Mouse (Mus musculus) limb, embryonic 10.5 days (tissue): ENCODE data around the gene Olfr553. TPM values are rescaled to one million over a fixed set of nuclear protein-coding genes. Genes with fewer than 3 reads are reported as not detected.
A peak's percentile ranks its signal among the peaks of the same experiment; 100 is the strongest.
"Not testable (repeated sequence)": the region's sequence is repeated elsewhere in the genome, so short reads cannot be mapped to it uniquely, and the experiment has no call there.

ENCODE experiments used
- DNase-seq: peaks from one replicate; pipeline ENCODE4 v3.0.0-alpha.2; 2017; ENCODE audit warnings: low spot score
- H3K27ac ChIP-seq: fragments of 300-500 bp; sonication (generic); 2 replicates; pipeline ENCODE4 v1.5.1; 2016; ENCODE audit warnings: mild to moderate bottlenecking
- H3K27me3 ChIP-seq: fragments of 300-500 bp; sonication (generic); 2 replicates; pipeline ENCODE4 v1.6.1; 2016; ENCODE audit warnings: low read depth, mild to moderate bottlenecking; ENCODE audit not compliant: poor library complexity, severe bottlenecking
- H3K36me3 ChIP-seq: fragments of 300-500 bp; sonication (generic); 2 replicates; pipeline ENCODE4 v1.6.1; 2016; ENCODE audit warnings: mild to moderate bottlenecking, moderate library complexity
- H3K4me1 ChIP-seq: fragments of 300-500 bp; sonication (generic); 2 replicates; pipeline ENCODE4 v1.6.1; 2016
- H3K4me3 ChIP-seq: fragments of 300-500 bp; sonication (generic); 2 replicates; pipeline ENCODE4 v1.5.1; 2016; ENCODE audit warnings: mild to moderate bottlenecking, moderate library complexity
- H3K9me3 ChIP-seq: fragments of 300-500 bp; sonication (generic); replicated peaks from 2 replicates; pipeline ENCODE4 v1.6.1; 2016; ENCODE audit warnings: mild to moderate bottlenecking
- WGBS: fragments of 180-500 bp; shearing (Covaris S2); methylation state at CpG from one replicate; pipeline ENCODE4 v1.1.7; 2016; 5-methylcytosine and 5-hydroxymethylcytosine counted together
- polyA plus RNA-seq: library from polyadenylated mRNA; unstranded; fragments of >200 nt; fragmentation: Nextera tagmentation; extraction: Ambion mirVana; gene quantifications from 2 replicates; pipeline ENCODE4 v1.2.1, GENCODE M21; 2016

The Olfr553 gene
- polyA plus RNA-seq = not detected in 2 replicates

DNA sequence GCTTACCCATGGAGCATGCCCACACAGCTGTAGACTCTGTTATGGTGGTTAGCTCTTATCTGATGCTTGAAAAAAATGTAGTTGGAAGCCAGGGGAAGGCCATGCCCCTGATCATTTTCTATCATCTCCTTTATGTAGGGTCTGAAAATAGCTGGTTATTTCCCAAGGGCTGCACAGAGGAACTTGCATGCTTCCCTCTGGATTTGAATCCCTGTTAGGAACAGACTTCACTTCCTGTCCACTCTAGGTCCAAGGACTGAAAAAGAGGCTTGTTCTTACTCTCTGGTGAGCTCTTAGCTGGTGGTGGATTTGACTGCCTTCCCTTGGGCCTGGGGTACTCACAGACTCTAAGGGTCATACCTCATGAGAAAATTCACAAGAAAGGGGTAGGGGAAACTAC, at the start of gene Olfr553:
Gene Olfr553, minus strand, starts transcription at position 101 of the 400 bp plus-strand sequence.
- Histone ChIP-seq H3K36me3 (no peaks in the 10 kb centered on the region), H3K9me3 (no peaks in the 10 kb centered on the region), H3K4me1 (no peaks in the 10 kb centered on the region), H3K4me3 (no peak within 1 kb of the TSS), H3K27me3 (no peaks in the 10 kb centered on the region), H3K27ac (no peak within 1 kb of the TSS)
- no peak for DNase-seq

DNA sequence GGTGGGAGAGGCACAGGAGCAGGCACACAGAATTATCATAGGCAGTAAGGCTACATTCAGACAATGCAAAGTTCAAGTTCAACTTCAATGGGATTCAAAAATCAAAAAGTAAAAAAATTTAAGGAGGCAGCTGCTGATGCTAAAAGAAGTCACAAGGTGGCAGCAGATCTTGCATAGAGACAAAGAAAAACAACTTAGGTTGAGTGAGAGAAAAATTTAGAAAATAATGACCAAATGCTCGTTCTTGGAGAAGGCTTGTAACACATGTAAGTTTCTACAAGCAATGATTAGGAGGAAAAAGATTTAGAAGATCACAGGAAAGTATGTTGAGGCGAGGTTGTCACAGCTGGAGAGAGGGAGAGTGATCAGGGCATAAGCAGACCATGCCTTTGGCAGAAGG, 47.4 kb upstream of the Olfr553 start:
- Histone ChIP-seq H3K9me3 (no peaks in the 10 kb centered on the region), H3K4me1 (no peaks in the 10 kb centered on the region), H3K36me3 (no peaks in the 10 kb centered on the region), H3K27me3 (no peaks in the 10 kb centered on the region), H3K27ac (no peak overlapping the region), H3K4me3 (no peak overlapping the region)
- WGBS = 41% methylated on average over 2 of the region's 2 CpGs
- DNase-seq = no peak

DNA sequence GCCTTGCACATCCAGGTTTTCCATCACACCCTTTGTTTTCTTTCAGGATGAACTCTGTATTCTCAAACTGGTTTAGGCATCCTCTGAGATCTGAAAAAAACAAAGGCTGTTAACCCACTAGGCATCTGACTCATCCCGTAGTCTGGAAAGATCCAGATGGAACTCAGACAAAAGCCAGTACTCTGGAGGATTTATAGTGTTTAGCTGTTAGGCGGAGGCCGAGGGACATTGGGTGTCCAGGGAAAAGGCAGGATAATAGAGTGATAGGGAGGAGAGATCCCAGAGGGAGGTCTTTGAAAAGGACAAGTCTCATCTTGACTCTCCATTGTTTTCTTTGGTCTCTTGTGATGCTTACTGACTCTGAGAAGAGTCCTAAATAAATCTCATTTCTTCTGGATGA, 46.6 kb upstream of the Olfr553 start, which contains the start of gene Olfr556:
Gene Olfr556, plus strand, starts transcription at position 301 of the 400 bp plus-strand sequence.
- H3K27ac ChIP-seq = no peak within 1 kb of the TSS
- WGBS = 56% methylated on average over 3 of the region's 3 CpGs

DNA sequence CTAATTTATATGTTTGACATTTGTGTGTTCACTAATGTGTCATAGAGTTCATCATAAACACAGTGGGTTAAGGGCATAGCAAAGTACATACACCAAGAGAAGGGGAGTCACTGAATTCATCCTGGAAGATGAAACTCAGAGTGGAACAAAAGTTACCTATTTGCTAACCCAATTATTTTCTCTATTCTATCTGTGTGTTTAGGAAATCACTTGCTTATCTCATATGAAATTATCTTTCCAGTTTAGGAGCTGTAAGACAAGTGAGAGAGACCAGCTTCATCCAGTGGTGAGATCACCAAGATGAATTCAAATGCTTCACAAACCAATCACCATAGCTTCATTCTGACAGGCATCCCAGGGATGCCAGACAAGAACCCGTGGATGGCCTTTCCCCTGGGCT, 40.5 kb upstream of the Olfr553 start, which contains the start of gene Olfr555:
Gene Olfr555, plus strand, starts transcription at position 301 of the 400 bp plus-strand sequence.
- H3K4me3 ChIP-seq = no peak within 1 kb of the TSS
- H3K27ac ChIP-seq = no peak within 1 kb of the TSS
- no peaks in the 10 kb centered on the region for H3K4me1 ChIP-seq
- H3K9me3 ChIP-seq = no peaks in the 10 kb centered on the region
- H3K27me3 ChIP-seq = no peaks in the 10 kb centered on the region
- no peaks in the 10 kb centered on the region for H3K36me3 ChIP-seq
- no peak for DNase-seq
- WGBS = 71% methylated on average over 1 of the region's 1 CpGs

More for the DNA sequence above, 46.6 kb upstream of the Olfr553 start, which contains the start of gene Olfr556:
- H3K27me3 ChIP-seq = no peaks in the 10 kb centered on the region
- DNase-seq = no peak
- H3K4me1 ChIP-seq = no peaks in the 10 kb centered on the region
- H3K4me3 ChIP-seq = no peak within 1 kb of the TSS
- H3K9me3 ChIP-seq = no peaks in the 10 kb centered on the region
- H3K36me3 ChIP-seq = no peaks in the 10 kb centered on the region

DNA sequence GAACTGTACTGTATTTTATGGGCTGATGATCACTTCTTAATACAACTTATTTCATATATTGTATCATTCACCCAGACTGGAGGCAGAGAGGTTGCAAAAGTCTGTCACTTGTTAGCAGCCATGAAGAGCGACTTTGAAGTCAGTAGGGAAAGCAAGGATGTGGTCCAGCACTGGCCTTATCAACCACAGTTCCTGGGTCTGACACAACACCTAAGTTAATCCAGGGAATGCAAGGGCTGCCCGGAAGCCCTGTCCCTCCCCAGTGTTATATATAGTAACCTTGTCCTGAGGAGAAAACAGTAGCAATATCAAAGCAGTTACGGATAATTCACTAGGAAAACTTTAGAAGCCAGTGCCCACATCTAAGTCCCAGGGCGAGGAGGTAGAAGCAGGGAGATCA, 26.9 kb upstream of the Olfr553 start:
- not testable (repeated sequence) for DNase-seq, H3K9me3 ChIP-seq, H3K36me3 ChIP-seq, H3K4me1 ChIP-seq, H3K27ac ChIP-seq, H3K4me3 ChIP-seq, H3K27me3 ChIP-seq
- 92% methylated on average over 3 of the region's 4 CpGs for WGBS

DNA sequence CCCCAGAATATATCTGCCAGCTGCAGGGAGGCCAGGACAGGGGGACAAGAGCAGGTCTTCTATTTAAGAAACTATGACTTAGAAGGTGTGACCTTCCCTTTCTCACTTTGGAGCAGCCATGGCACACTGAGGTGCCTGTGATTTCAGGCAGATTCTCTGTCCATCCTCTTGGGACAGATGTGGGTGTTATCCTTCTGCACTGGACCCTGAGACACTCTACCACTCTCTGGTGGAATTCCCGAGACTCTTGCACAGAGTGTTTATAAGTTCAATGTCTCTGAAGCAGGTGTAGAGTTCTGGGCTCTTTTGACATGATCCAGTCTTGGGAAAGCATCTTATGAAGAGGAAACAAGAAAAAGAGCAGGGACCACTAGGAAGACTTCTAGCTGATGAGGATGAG, 20.1 kb upstream of the Olfr553 start, which contains the start of gene Olfr554:
Gene Olfr554, plus strand, starts transcription at position 301 of the 400 bp plus-strand sequence.
- no peaks in the 10 kb centered on the region for H3K4me1 ChIP-seq
- H3K36me3 ChIP-seq = no peaks in the 10 kb centered on the region
- no peaks in the 10 kb centered on the region for H3K27me3 ChIP-seq
- DNase-seq = no peak
- H3K9me3 ChIP-seq = no peaks in the 10 kb centered on the region
- H3K27ac ChIP-seq = no peak within 1 kb of the TSS
- 70% methylated on average over 1 of the region's 1 CpGs for WGBS
- no peak within 1 kb of the TSS for H3K4me3 ChIP-seq

DNA sequence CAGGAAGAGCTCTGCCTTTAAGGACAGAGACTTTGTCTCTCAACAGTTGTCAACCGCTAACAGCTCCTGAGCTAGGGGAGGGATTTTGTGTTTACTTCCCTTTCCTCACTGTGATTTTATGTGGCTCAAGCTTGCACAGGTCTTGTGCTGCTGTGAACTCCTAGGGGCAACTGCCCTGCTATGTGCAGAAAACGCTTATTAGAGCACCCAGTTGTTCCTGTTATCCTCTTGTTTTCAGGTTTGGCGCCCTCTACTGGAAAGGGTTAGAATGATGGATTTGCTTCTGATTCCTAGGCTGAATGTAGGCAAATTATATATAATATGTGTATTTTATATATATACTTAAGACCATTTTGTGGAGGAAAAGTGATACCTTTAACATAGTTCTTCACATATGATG, 18.6 kb upstream of the Olfr553 start:
- Histone ChIP-seq H3K27ac (no peak overlapping the region), H3K4me3 (no peak overlapping the region), H3K36me3 (no peaks in the 10 kb centered on the region), H3K4me1 (no peaks in the 10 kb centered on the region), H3K9me3 (no peaks in the 10 kb centered on the region), H3K27me3 (no peaks in the 10 kb centered on the region)
- 31% methylated on average over 3 of the region's 3 CpGs for WGBS
- DNase-seq = peak; percentile 31

DNA sequence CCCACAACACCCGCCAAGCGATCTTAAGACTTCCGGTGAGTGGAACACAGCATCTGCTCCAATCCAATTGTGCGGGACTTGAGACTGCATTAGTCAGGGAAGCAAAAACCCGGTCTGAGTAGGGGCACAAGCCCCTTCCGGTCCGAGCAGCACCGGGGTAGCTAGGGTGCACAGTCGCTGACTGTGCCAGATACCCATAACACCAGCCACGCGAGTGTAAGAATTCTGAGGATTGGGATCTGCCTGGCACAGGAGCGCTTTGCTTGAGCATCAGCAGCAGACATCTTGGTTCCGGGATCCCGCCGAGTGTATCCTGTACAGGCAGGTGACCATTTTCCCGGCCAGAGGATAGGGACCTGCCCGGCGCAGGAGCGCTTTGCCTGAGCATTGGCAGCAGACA, 2.4 kb upstream of the Olfr553 start:
- H3K9me3 ChIP-seq, H3K36me3 ChIP-seq: not testable (repeated sequence)
- 86% methylated on average over 19 of the region's 19 CpGs for WGBS

DNA sequence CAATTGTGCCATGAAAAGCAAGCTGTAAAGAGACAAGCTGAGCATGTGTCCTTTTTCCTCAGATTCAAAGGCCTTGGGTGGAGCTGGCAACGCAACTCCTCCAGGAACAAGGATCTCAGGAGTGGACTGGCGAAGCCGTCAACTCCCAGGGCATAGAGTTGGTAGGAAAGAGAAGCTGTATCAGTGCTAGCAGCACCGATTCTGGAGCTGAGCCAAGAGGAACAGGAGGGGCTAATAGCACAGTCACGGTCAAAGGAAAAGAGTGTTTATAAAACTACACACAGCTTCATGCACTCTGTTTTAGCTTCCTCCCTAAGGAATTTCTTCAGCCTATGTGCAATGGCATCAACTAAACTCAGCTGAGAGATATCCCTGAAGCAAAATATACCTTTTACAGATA, 1.6 kb upstream of the Olfr553 start:
- Histone ChIP-seq H3K27me3 (no peaks in the 10 kb centered on the region), H3K36me3 (no peaks in the 10 kb centered on the region), H3K9me3 (no peaks in the 10 kb centered on the region), H3K4me1 (no peaks in the 10 kb centered on the region), H3K4me3 (no peak overlapping the region), H3K27ac (no peak overlapping the region)
- DNase-seq = no peak
- 89% methylated on average over 5 of the region's 5 CpGs for WGBS

More for the DNA sequence above, 2.4 kb upstream of the Olfr553 start:
- DNase-seq, H3K4me3 ChIP-seq, H3K27me3 ChIP-seq, H3K27ac ChIP-seq, H3K4me1 ChIP-seq: not testable (repeated sequence)

DNA sequence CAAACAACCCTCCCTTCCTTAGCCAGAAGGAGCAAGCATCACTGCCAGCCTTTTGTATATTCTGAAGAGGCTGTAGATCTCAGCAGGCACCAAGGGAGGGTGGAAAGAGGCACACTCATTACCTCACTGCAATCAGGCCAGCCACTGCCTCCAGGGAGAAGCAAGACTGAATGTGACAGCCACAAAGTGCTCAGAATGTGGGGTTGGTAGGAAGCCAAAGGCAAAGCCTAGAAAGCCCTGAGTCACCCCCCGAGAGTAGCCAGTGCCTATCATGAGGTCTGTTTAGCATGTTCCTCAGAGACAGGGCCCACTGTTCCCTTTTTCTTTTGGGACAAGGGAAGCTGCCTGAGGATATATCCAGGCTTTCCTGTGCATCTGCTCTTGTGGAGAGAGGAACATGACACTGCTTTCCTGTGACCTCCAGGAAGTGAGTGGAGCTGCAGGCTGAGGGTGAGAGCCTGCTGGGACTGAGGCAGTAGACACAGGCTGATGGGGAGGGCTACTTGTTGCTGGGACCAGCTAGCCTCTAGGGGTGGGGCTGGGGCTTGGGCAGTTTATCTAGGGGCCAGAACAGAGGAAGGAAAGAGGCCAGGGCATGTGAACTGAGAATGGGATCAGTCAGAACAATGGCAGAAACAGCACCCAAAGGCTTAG, 20.5 kb downstream of the Olfr553 start, which contains the start of gene Olfr552:
Gene Olfr552, plus strand, starts transcription at position 393 of the 654 bp plus-strand sequence.
- no peak within 1 kb of the TSS for H3K27ac ChIP-seq
- H3K27me3 ChIP-seq = no peaks in the 10 kb centered on the region
- no peak within 1 kb of the TSS for H3K4me3 ChIP-seq
- H3K4me1 ChIP-seq = no peaks in the 10 kb centered on the region
- 75% methylated on average over 1 of the region's 1 CpGs for WGBS
- H3K36me3 ChIP-seq = no peaks in the 10 kb centered on the region
- H3K9me3 ChIP-seq = no peaks in the 10 kb centered on the region
- no peak for DNase-seq

DNA sequence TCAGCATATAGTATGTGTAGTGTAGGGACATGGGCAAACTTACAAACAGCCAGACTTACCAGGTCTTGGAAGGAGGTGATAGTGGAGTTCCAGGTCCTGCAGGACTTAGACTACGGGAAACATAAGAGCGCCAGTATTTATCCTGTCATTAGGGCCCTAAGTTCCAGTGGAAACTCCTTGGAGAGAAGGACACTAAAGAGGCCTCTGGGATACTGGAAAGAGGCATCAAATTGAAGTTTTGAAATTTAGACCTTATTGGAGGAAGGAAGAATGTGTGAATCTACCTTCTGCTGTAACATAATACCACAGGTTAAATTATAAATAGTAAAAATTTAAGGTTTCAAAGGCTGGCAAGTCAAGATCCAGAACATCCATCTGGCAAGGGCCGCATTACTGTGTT, 26.2 kb downstream of the Olfr553 start, which contains the start of gene Olfr551:
Gene Olfr551, minus strand, starts transcription at position 101 of the 400 bp plus-strand sequence.
- Histone ChIP-seq H3K9me3 (no peaks in the 10 kb centered on the region), H3K27ac (no peak within 1 kb of the TSS), H3K27me3 (no peaks in the 10 kb centered on the region), H3K4me3 (no peak within 1 kb of the TSS), H3K36me3 (no peaks in the 10 kb centered on the region), H3K4me1 (no peaks in the 10 kb centered on the region)
- no peak for DNase-seq
- 96% methylated on average over 3 of the region's 3 CpGs for WGBS

DNA sequence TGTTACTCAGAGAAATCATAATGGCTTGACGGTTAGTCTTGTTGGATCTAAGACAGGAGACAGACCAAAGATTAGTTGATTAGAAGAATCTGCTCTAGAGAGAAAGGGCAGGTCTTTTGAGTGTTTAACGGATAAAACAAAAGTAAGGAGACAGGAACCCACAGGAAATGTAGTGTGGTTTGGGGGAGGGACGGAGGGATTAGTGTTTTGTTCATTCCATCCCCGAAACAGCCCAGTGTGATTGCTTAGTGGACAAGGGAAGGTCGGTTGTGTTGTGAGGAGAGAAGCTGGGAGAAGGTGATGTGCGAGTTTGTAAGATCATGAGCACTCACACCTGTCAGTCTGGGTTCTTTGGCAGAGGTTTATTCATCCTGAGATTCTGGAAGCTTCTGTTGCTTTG, 42.0 kb downstream of the Olfr553 start:
- no peaks in the 10 kb centered on the region for H3K9me3 ChIP-seq
- H3K4me3 ChIP-seq = no peak overlapping the region
- H3K27me3 ChIP-seq = no peaks in the 10 kb centered on the region
- no peaks in the 10 kb centered on the region for H3K4me1 ChIP-seq
- H3K36me3 ChIP-seq = no peaks in the 10 kb centered on the region
- WGBS = 81% methylated on average over 6 of the region's 6 CpGs
- no peak for DNase-seq
- H3K27ac ChIP-seq = no peak overlapping the region

DNA sequence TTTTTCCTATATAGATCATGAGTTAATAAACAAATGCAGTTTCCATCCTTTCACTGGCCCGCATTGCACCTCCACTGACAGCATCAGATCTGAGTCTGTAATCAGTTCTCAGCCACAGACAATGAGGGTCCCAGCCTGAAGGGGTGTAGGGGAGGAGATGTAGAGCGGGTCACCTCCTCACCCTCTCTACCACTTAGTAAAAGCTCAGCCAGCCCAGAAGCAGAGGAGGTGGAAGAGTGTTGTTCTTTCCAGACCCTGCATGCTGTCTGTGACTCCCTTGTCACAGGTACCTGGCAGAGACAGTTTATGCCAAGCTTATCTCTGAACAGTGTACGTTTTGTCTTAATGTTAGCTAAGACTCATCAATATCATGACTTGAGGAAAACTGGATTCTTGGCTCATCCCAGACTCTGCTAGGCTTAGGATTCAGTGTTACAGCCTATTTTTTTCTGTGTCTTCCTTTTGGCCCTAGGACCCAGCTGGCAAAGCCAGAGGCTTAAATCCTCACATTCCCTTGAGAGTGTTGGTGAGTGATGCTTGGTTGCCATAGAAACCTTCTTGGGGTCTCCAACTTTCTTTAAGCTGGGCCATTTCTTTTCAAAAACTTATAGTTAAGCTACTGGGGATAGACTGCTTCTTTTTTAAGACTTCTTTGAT, 44.7 kb downstream of the Olfr553 start:
- 90% methylated on average over 3 of the region's 3 CpGs for WGBS
- Histone ChIP-seq H3K9me3 (no peaks in the 10 kb centered on the region), H3K4me1 (no peaks in the 10 kb centered on the region), H3K27me3 (no peaks in the 10 kb centered on the region), H3K27ac (no peak overlapping the region), H3K36me3 (no peaks in the 10 kb centered on the region), H3K4me3 (no peak overlapping the region)
- DNase-seq = no peak
